Comparison of ENCODE assay signal across 8 mouse cellular contexts in genomic region chr4:155833836-155834235, GRCm38 (mm10). TPM values are rescaled to one million over a fixed set of nuclear protein-coding genes. Genes with fewer than 3 reads are reported as not detected.
DNase-seq lines count a peak whose midpoint lies in the region; ATAC-seq and TF ChIP-seq lines count a peak whose summit lies in the region.

No protein-coding gene starts in this region.

- DNase-seq in CD8-positive naive resting alpha-beta T cell, adult 2 months (ENCODE audit: low read depth in 2 of 2, low spot score in 2 of 2) = peak; percentile 53 to 69
- peak; percentile 79 for DNase-seq in forebrain, embryonic 11.5 days (ENCODE audit: low spot score)
- DNase-seq in heart, postnatal 0 days (ENCODE audit: low spot score) = peak; percentile 85
- peak; percentile 89 to 91 for DNase-seq in kidney, postnatal 25 days
- DNase-seq in liver, embryonic 14.5 days (ENCODE audit: low read depth in 3 of 3, low spot score in 3 of 3) = peak; percentile 53 to 56 (median 55)
- DNase-seq in testis, postnatal 10 days (ENCODE audit: low spot score) = peak; percentile 88

- H3K27me3 ChIP-seq in forebrain, embryonic 11.5 days (ENCODE audit: control insufficient read depth, insufficient read depth, low read length) = no peaks in the 10 kb centered on the region
- no peaks in the 10 kb centered on the region for H3K27me3 ChIP-seq in heart, postnatal 0 days (ENCODE audit: control insufficient read depth, insufficient read depth, low read length)
- H3K27me3 ChIP-seq in liver, embryonic 14.5 days (ENCODE audit: control insufficient read depth, insufficient read depth, low read length) = no peaks in the 10 kb centered on the region
- H3K27me3 ChIP-seq in neural tube, embryonic 12.5 days (replicated peaks) = no peaks in the 10 kb centered on the region

- H3K36me3 ChIP-seq in forebrain, embryonic 11.5 days (ENCODE audit: control insufficient read depth, insufficient read depth, low read length) = no peaks in the 10 kb centered on the region; the same call in 1 of the 2 replicates
- H3K36me3 ChIP-seq in heart, postnatal 0 days (replicated peaks; ENCODE audit: control insufficient read depth, insufficient read depth, low read length) = peaks cover 4% of the 10 kb centered on the region; the same call in 1 of the 2 replicates
- H3K36me3 ChIP-seq in liver, embryonic 14.5 days (replicated peaks; ENCODE audit: control insufficient read depth, insufficient read depth, low read depth) = peaks cover 5% of the 10 kb centered on the region; the same call in 1 of the 2 replicates
- peaks cover 11% of the 10 kb centered on the region for H3K36me3 ChIP-seq in neural tube, embryonic 12.5 days

- peak; percentile 15 for ATAC-seq in forebrain, embryonic 11.5 days (replicated peaks; ENCODE audit: low FRiP score)
- ATAC-seq in heart, postnatal 0 days (ENCODE audit: insufficient read depth, low read depth) = peak; percentile 21; the same call in 1 of the 2 replicates
- no peak for ATAC-seq in liver, embryonic 14.5 days (ENCODE audit: insufficient read depth)
- ATAC-seq in neural tube, embryonic 12.5 days (ENCODE audit: low FRiP score, low read depth) = peak; percentile 25

- no peaks in the 10 kb centered on the region for H3K9me3 ChIP-seq in forebrain, embryonic 11.5 days (ENCODE audit: control insufficient read depth, low read length)
- H3K9me3 ChIP-seq in heart, postnatal 0 days (replicated peaks; ENCODE audit: control insufficient read depth, low read length) = no peaks in the 10 kb centered on the region
- H3K9me3 ChIP-seq in liver, embryonic 14.5 days (ENCODE audit: control insufficient read depth, low read length) = no peaks in the 10 kb centered on the region
- no peaks in the 10 kb centered on the region for H3K9me3 ChIP-seq in neural tube, embryonic 12.5 days

- H3K4me2 ChIP-seq in forebrain, embryonic 11.5 days (ENCODE audit: low read depth, low read length, severe bottlenecking) = no peak overlapping the region
- no peak overlapping the region for H3K4me2 ChIP-seq in heart, postnatal 0 days (ENCODE audit: low read depth, low read length)
- H3K4me2 ChIP-seq in liver, embryonic 14.5 days (ENCODE audit: low read depth) = no peak overlapping the region
- no peak overlapping the region for H3K4me2 ChIP-seq in neural tube, embryonic 12.5 days (replicated peaks)

- H3K9ac ChIP-seq in forebrain, embryonic 11.5 days (ENCODE audit: low read length) = no peak overlapping the region
- no peak overlapping the region for H3K9ac ChIP-seq in heart, postnatal 0 days (replicated peaks; ENCODE audit: low read depth, low read length)
- no peak overlapping the region for H3K9ac ChIP-seq in liver, embryonic 14.5 days (replicated peaks)
- H3K9ac ChIP-seq in neural tube, embryonic 12.5 days = no peak overlapping the region

- no peak; the same call in 1 of the 2 replicates for TF ChIP-seq CTCF in bone marrow macrophage, adult 2 months (IDR thresholded peaks at IDR 0.05; ENCODE audit: low read depth, low read length)
- peak; percentile 76 for TF ChIP-seq CTCF in heart, postnatal 0 days (IDR thresholded peaks at IDR 0.05; ENCODE audit: low read depth)
- peak; percentile 89 for TF ChIP-seq CTCF in liver, embryonic 14.5 days (IDR thresholded peaks at IDR 0.05; ENCODE audit: low read depth)

- TF ChIP-seq POLR2A in bone marrow macrophage, adult 2 months (IDR thresholded peaks at IDR 0.05; ENCODE audit: borderline replicate concordance, low read depth, low read length) = no peak

- WGBS in forebrain, embryonic 11.5 days = 40% methylated on average over 2 of the region's 2 CpGs
- WGBS in heart, postnatal 0 days = 11% methylated on average over 2 of the region's 2 CpGs
- WGBS in liver, embryonic 14.5 days (ENCODE audit: insufficient replicate concordance) = 39% methylated on average over 2 of the region's 2 CpGs
- WGBS in neural tube, embryonic 12.5 days = 42% methylated on average over 2 of the region's 2 CpGs

- no peak overlapping the region for H3K4me3 ChIP-seq in bone marrow macrophage, adult 2 months (ENCODE audit: insufficient read depth, low read length)
- H3K4me3 ChIP-seq in forebrain, embryonic 11.5 days (ENCODE audit: low read depth, low read length) = no peak overlapping the region
- H3K4me3 ChIP-seq in heart, postnatal 0 days (ENCODE audit: low read depth, low read length) = no peak overlapping the region
- no peak overlapping the region for H3K4me3 ChIP-seq in liver, embryonic 14.5 days (ENCODE audit: insufficient read depth in 1 of 2, low read depth in 2 of 2, low read length in 2 of 2)
- H3K4me3 ChIP-seq in neural tube, embryonic 12.5 days = no peak overlapping the region

- peaks cover 33% of the 10 kb centered on the region for H3K4me1 ChIP-seq in bone marrow macrophage, adult 2 months (ENCODE audit: control insufficient read depth, insufficient read depth, low read length)
- H3K4me1 ChIP-seq in forebrain, embryonic 11.5 days (replicated peaks; ENCODE audit: control insufficient read depth, insufficient read depth, low read length) = peaks cover 12% of the 10 kb centered on the region
- peaks cover 14% of the 10 kb centered on the region for H3K4me1 ChIP-seq in heart, postnatal 0 days (ENCODE audit: control insufficient read depth, insufficient read depth)
- peaks cover 6 to 15% of the 10 kb centered on the region in 2 experiments; a peak in 3 of 4 replicates for H3K4me1 ChIP-seq in liver, embryonic 14.5 days (replicated peaks; ENCODE audit: control insufficient read depth in 2 of 2, insufficient read depth in 2 of 2, low read length in 1 of 2)
- H3K4me1 ChIP-seq in neural tube, embryonic 12.5 days = peaks cover 19% of the 10 kb centered on the region

- H3K27ac ChIP-seq in bone marrow macrophage, adult 2 months (ENCODE audit: insufficient read depth, low read depth, low read length) = peak overlapping the region; percentile 52; the same call in 1 of the 2 replicates
- H3K27ac ChIP-seq in forebrain, embryonic 11.5 days (ENCODE audit: low read depth, low read length) = no peak overlapping the region
- H3K27ac ChIP-seq in heart, postnatal 0 days (ENCODE audit: low read depth) = peak overlapping the region; percentile 72
- no peak overlapping the region for H3K27ac ChIP-seq in liver, embryonic 14.5 days
- H3K27ac ChIP-seq in neural tube, embryonic 12.5 days = no peak overlapping the region

- TF ChIP-seq EP300 in heart, postnatal 0 days (IDR thresholded peaks at IDR 0.05; ENCODE audit: low read depth) = no peak
- TF ChIP-seq EP300 in liver, embryonic 14.5 days (IDR thresholded peaks at IDR 0.05; ENCODE audit: low read depth) = no peak

RNA-seq across cellular contexts. Expression of gene Aurkaip1, which starts 2.8 kb away (rescaled TPM):
- 99.3 and 105 TPM in 2 replicates for polyA plus RNA-seq in bone marrow macrophage, adult 2 months (2012; ENCODE audit: insufficient read depth, insufficient read length, missing spikeins)
- polyA plus RNA-seq in forebrain, embryonic 11.5 days (2014; fragmentation: Nextera tagmentation; extraction: Ambion mirVana) = 132 and 141 TPM in 2 replicates
- 122 and 146 TPM in 2 replicates for total RNA-seq in heart, postnatal 0 days (2014; rRNA removed; ENCODE audit: low replicate concordance)
- polyA plus RNA-seq in heart, postnatal 0 days (2015; fragmentation: Nextera tagmentation; extraction: Ambion mirVana) = 155 TPM in 2 replicates
- 67.4 and 77.0 TPM in 2 replicates for polyA plus RNA-seq in liver, embryonic 14.5 days (2012; rRNA removed)
- 117 and 120 TPM in 2 replicates for polyA plus RNA-seq in liver, embryonic 14.5 days (2014; fragmentation: Nextera tagmentation; extraction: Ambion mirVana)
- polyA plus RNA-seq in neural tube, embryonic 12.5 days (2016; fragmentation: Nextera tagmentation; extraction: Ambion mirVana) = 142 and 144 TPM in 2 replicates

RNA-seq across cellular contexts. Expression of gene Mxra8, which starts 5.6 kb away (rescaled TPM):
- polyA plus RNA-seq in bone marrow macrophage, adult 2 months (2012; ENCODE audit: insufficient read depth, insufficient read length, missing spikeins) = 1.2 and 2.7 TPM in 2 replicates
- polyA plus RNA-seq in forebrain, embryonic 11.5 days (2014; fragmentation: Nextera tagmentation; extraction: Ambion mirVana) = 28.8 and 29.3 TPM in 2 replicates
- 99.5 and 113 TPM in 2 replicates for total RNA-seq in heart, postnatal 0 days (2014; rRNA removed; ENCODE audit: low replicate concordance)
- 57.8 and 62.6 TPM in 2 replicates for polyA plus RNA-seq in heart, postnatal 0 days (2015; fragmentation: Nextera tagmentation; extraction: Ambion mirVana)
- 5.4 and 6.2 TPM in 2 replicates for polyA plus RNA-seq in liver, embryonic 14.5 days (2012; rRNA removed)
- polyA plus RNA-seq in liver, embryonic 14.5 days (2014; fragmentation: Nextera tagmentation; extraction: Ambion mirVana) = 3.9 and 4.9 TPM in 2 replicates
- 26.7 and 27.1 TPM in 2 replicates for polyA plus RNA-seq in neural tube, embryonic 12.5 days (2016; fragmentation: Nextera tagmentation; extraction: Ambion mirVana)

RNA-seq across cellular contexts. Expression of gene Dvl1, which starts 13.4 kb away (rescaled TPM):
- 20.9 and 27.3 TPM in 2 replicates for polyA plus RNA-seq in bone marrow macrophage, adult 2 months (2012; ENCODE audit: insufficient read depth, insufficient read length, missing spikeins)
- polyA plus RNA-seq in forebrain, embryonic 11.5 days (2014; fragmentation: Nextera tagmentation; extraction: Ambion mirVana) = 17.9 and 18.0 TPM in 2 replicates
- total RNA-seq in heart, postnatal 0 days (2014; rRNA removed; ENCODE audit: low replicate concordance) = 49.5 and 76.4 TPM in 2 replicates
- 2.8 and 2.9 TPM in 2 replicates for polyA plus RNA-seq in heart, postnatal 0 days (2015; fragmentation: Nextera tagmentation; extraction: Ambion mirVana)
- 20.9 and 24.5 TPM in 2 replicates for polyA plus RNA-seq in liver, embryonic 14.5 days (2012; rRNA removed)
- 2.8 and 3.9 TPM in 2 replicates for polyA plus RNA-seq in liver, embryonic 14.5 days (2014; fragmentation: Nextera tagmentation; extraction: Ambion mirVana)
- polyA plus RNA-seq in neural tube, embryonic 12.5 days (2016; fragmentation: Nextera tagmentation; extraction: Ambion mirVana) = 26.2 and 32.1 TPM in 2 replicates

RNA-seq across cellular contexts. Expression of gene Ccnl2, which starts 21.5 kb away (rescaled TPM):
- polyA plus RNA-seq in bone marrow macrophage, adult 2 months (2012; ENCODE audit: insufficient read depth, insufficient read length, missing spikeins) = 100 and 112 TPM in 2 replicates
- polyA plus RNA-seq in forebrain, embryonic 11.5 days (2014; fragmentation: Nextera tagmentation; extraction: Ambion mirVana) = 162 and 186 TPM in 2 replicates
- 58.7 and 80.7 TPM in 2 replicates for total RNA-seq in heart, postnatal 0 days (2014; rRNA removed; ENCODE audit: low replicate concordance)
- polyA plus RNA-seq in heart, postnatal 0 days (2015; fragmentation: Nextera tagmentation; extraction: Ambion mirVana) = 79.6 and 83.0 TPM in 2 replicates
- 43.3 and 65.8 TPM in 2 replicates for polyA plus RNA-seq in liver, embryonic 14.5 days (2012; rRNA removed)
- polyA plus RNA-seq in liver, embryonic 14.5 days (2014; fragmentation: Nextera tagmentation; extraction: Ambion mirVana) = 51.2 and 57.2 TPM in 2 replicates
- polyA plus RNA-seq in neural tube, embryonic 12.5 days (2016; fragmentation: Nextera tagmentation; extraction: Ambion mirVana) = 203 and 204 TPM in 2 replicates

RNA-seq across cellular contexts. Expression of gene Tas1r3, which starts 29.3 kb away (rescaled TPM):
- polyA plus RNA-seq in bone marrow macrophage, adult 2 months (2012; ENCODE audit: insufficient read depth, insufficient read length, missing spikeins) = 0.62 and 0.68 TPM in 2 replicates
- 0.45 and 0.60 TPM in 2 replicates for polyA plus RNA-seq in forebrain, embryonic 11.5 days (2014; fragmentation: Nextera tagmentation; extraction: Ambion mirVana)
- 0.11 and 0.19 TPM in 2 replicates for total RNA-seq in heart, postnatal 0 days (2014; rRNA removed; ENCODE audit: low replicate concordance)
- polyA plus RNA-seq in heart, postnatal 0 days (2015; fragmentation: Nextera tagmentation; extraction: Ambion mirVana) = 0.04 and 0.05 TPM in 2 replicates
- 0.08 and 0.09 TPM in 2 replicates for polyA plus RNA-seq in liver, embryonic 14.5 days (2012; rRNA removed)
- polyA plus RNA-seq in liver, embryonic 14.5 days (2014; fragmentation: Nextera tagmentation; extraction: Ambion mirVana) = 0.04 and 0.06 TPM in 2 replicates
- 0.28 and 0.56 TPM in 2 replicates for polyA plus RNA-seq in neural tube, embryonic 12.5 days (2016; fragmentation: Nextera tagmentation; extraction: Ambion mirVana)

Comparison
In these comparisons a context has a peak if more than half of its experiments do, and no peak if none do; other contexts are left out.
1. H3K27ac ChIP-seq: peak in bone marrow macrophage, adult 2 months (single experiment) and heart, postnatal 0 days (single experiment); none in forebrain, embryonic 11.5 days (single experiment), liver, embryonic 14.5 days (single experiment) and neural tube, embryonic 12.5 days (single experiment).
2. Peak in every context shown above with its lines, with median percentiles within 50 percentile points of each other: DNase-seq.